In genomic region chr19:48331640-48332039, GRCm38 (mm10) we compare ENCODE assay signal across 10 mouse cellular contexts.
DNase-seq lines count a peak whose midpoint lies in the region; ATAC-seq and TF ChIP-seq lines count a peak whose summit lies in the region.
"Had no signal": no experiment of that assay in that cellular context is flagged by ENCODE, and none has a peak within 500 bp of the region (broad histone marks: within the 10 kb centered on the region; RNA-seq: fewer than 3 reads in every experiment).

No protein-coding gene starts in this region.

- H3K4me1 ChIP-seq in hindbrain, postnatal 0 days (ENCODE audit: insufficient read depth, low read length), result no peaks in the 10 kb centered on the region
- H3K4me1 ChIP-seq in hindbrain, embryonic 12.5 days, result peaks cover 7% of the 10 kb centered on the region
- H3K4me1 ChIP-seq in midbrain, embryonic 11.5 days (ENCODE audit: control insufficient read depth, insufficient read depth, low read length), result peaks cover 8% of the 10 kb centered on the region; the same call in 1 of the 2 replicates
- peaks cover 22% of the 10 kb centered on the region for H3K4me1 ChIP-seq in midbrain, embryonic 10.5 days
- H3K4me1 ChIP-seq: megakaryocyte, embryonic 14.5 days had no signal

- no peak for ATAC-seq in hindbrain, postnatal 0 days
- no peak for ATAC-seq in hindbrain, embryonic 12.5 days (ENCODE audit: low FRiP score)
- peak; percentile 8; the same call in 1 of the 2 replicates for ATAC-seq in midbrain, embryonic 11.5 days (ENCODE audit: low FRiP score)

- H3K27me3 ChIP-seq in hindbrain, postnatal 0 days (ENCODE audit: insufficient read depth, low read length), result no peaks in the 10 kb centered on the region
- H3K27me3 ChIP-seq in hindbrain, embryonic 12.5 days, result 0 out of 2 replicates have a peak, but pooled peaks cover 4% of the 10 kb centered on the region
- no peaks in the 10 kb centered on the region for H3K27me3 ChIP-seq in midbrain, embryonic 11.5 days (ENCODE audit: control insufficient read depth, insufficient read depth, low read length)
- no peaks in the 10 kb centered on the region for H3K27me3 ChIP-seq in midbrain, embryonic 10.5 days (ENCODE audit: low read depth, poor library complexity, severe bottlenecking)
- H3K27me3 ChIP-seq: heart, embryonic 13.5 days; megakaryocyte, embryonic 14.5 days had no signal

- peak; percentile 55 for TF ChIP-seq CTCF in hindbrain, postnatal 0 days (IDR thresholded peaks at IDR 0.05; ENCODE audit: low read depth)

- no peaks in the 10 kb centered on the region for H3K9me3 ChIP-seq in hindbrain, postnatal 0 days (ENCODE audit: low read length)
- no peaks in the 10 kb centered on the region for H3K9me3 ChIP-seq in hindbrain, embryonic 12.5 days (replicated peaks)
- no peaks in the 10 kb centered on the region for H3K9me3 ChIP-seq in midbrain, embryonic 11.5 days (ENCODE audit: control insufficient read depth, low read length)
- no peaks in the 10 kb centered on the region for H3K9me3 ChIP-seq in midbrain, embryonic 10.5 days (replicated peaks)
- H3K9me3 ChIP-seq: heart, embryonic 13.5 days had no signal

- H3K9ac ChIP-seq in hindbrain, postnatal 0 days (replicated peaks; ENCODE audit: low read length), result no peak overlapping the region
- H3K9ac ChIP-seq in hindbrain, embryonic 12.5 days, result no peak overlapping the region
- no peak overlapping the region for H3K9ac ChIP-seq in midbrain, embryonic 11.5 days (ENCODE audit: low read length)
- H3K9ac ChIP-seq: heart, embryonic 13.5 days had no signal

- no peak overlapping the region for H3K27ac ChIP-seq in hindbrain, postnatal 0 days
- no peak overlapping the region for H3K27ac ChIP-seq in hindbrain, embryonic 12.5 days
- H3K27ac ChIP-seq in midbrain, embryonic 11.5 days (ENCODE audit: low read depth, low read length), result no peak overlapping the region
- no peak overlapping the region for H3K27ac ChIP-seq in midbrain, embryonic 10.5 days (replicated peaks)
- H3K27ac ChIP-seq: heart, embryonic 13.5 days had no signal

- 18% methylated on average over 1 of the region's 1 CpGs for WGBS in hindbrain, postnatal 0 days
- WGBS in hindbrain, embryonic 12.5 days, result 21% methylated on average over 1 of the region's 1 CpGs
- 30% methylated on average over 1 of the region's 1 CpGs for WGBS in midbrain, embryonic 11.5 days
- 14% methylated on average over 1 of the region's 1 CpGs for WGBS in midbrain, embryonic 10.5 days

- H3K36me3 ChIP-seq in hindbrain, postnatal 0 days (ENCODE audit: insufficient read depth, low read length), result no peaks in the 10 kb centered on the region
- H3K36me3 ChIP-seq in hindbrain, embryonic 12.5 days, result no peaks in the 10 kb centered on the region
- H3K36me3 ChIP-seq in midbrain, embryonic 11.5 days (ENCODE audit: control insufficient read depth, insufficient read depth, low read length), result no peaks in the 10 kb centered on the region
- no peaks in the 10 kb centered on the region for H3K36me3 ChIP-seq in midbrain, embryonic 10.5 days
- H3K36me3 ChIP-seq: heart, embryonic 13.5 days had no signal

- H3K4me3 ChIP-seq in hindbrain, postnatal 0 days (ENCODE audit: low read length), result no peak overlapping the region
- H3K4me3 ChIP-seq in hindbrain, embryonic 12.5 days, result no peak overlapping the region
- no peak overlapping the region for H3K4me3 ChIP-seq in midbrain, embryonic 11.5 days (ENCODE audit: low read depth, low read length)
- H3K4me3 ChIP-seq in midbrain, embryonic 10.5 days, result no peak overlapping the region
- H3K4me3 ChIP-seq: heart, embryonic 13.5 days; megakaryocyte, embryonic 14.5 days had no signal

- DNase-seq in adrenal gland, postnatal 10 days, result peak; percentile 16
- no peak for DNase-seq in adrenal gland, postnatal 25 days
- DNase-seq in hindbrain, postnatal 0 days (ENCODE audit: low spot score), result peak; percentile 32
- DNase-seq in midbrain, embryonic 11.5 days (ENCODE audit: low spot score, missing footprints), result no peak
- no peak for DNase-seq in midbrain, embryonic 10.5 days (ENCODE audit: low spot score)
- DNase-seq in lung, postnatal 14 days, result peak; percentile 8
- no peak for DNase-seq in thymus, postnatal 14 days

- H3K4me2 ChIP-seq in hindbrain, postnatal 0 days (ENCODE audit: low read depth, low read length), result no peak overlapping the region
- H3K4me2 ChIP-seq in hindbrain, embryonic 12.5 days (replicated peaks), result no peak overlapping the region
- no peak overlapping the region for H3K4me2 ChIP-seq in midbrain, embryonic 11.5 days
- H3K4me2 ChIP-seq: heart, embryonic 13.5 days had no signal

Comparison
In these comparisons a context has a peak if more than half of its experiments do, and no peak if none do; other contexts are left out.
1. DNase-seq: peak in adrenal gland, postnatal 10 days (single experiment), hindbrain, postnatal 0 days (single experiment) and lung, postnatal 14 days (single experiment); none in adrenal gland, postnatal 25 days (single experiment), midbrain, embryonic 11.5 days (single experiment), midbrain, embryonic 10.5 days (single experiment) and thymus, postnatal 14 days (single experiment).